Mouse (Mus musculus) liver, adult 2 months (tissue): ENCODE measurements around the gene Cdk1.
A peak's percentile ranks its signal among the peaks of the same experiment; 100 is the strongest.

Experiments used
- CTCF ChIP-seq: fragments of 200-500 bp; IDR thresholded peaks from 2 replicates; pipeline ENCODE4 v1.5.1; 2011; ENCODE audit warnings: low read depth, low read length, control low read depth
- POLR2A ChIP-seq: fragments of 200-500 bp; IDR thresholded peaks from 2 replicates; pipeline ENCODE4 v1.6.1; 2011; ENCODE audit warnings: low read length, control low read depth; ENCODE audit not compliant: insufficient read depth; ENCODE audit errors: extremely low read depth

DNA sequence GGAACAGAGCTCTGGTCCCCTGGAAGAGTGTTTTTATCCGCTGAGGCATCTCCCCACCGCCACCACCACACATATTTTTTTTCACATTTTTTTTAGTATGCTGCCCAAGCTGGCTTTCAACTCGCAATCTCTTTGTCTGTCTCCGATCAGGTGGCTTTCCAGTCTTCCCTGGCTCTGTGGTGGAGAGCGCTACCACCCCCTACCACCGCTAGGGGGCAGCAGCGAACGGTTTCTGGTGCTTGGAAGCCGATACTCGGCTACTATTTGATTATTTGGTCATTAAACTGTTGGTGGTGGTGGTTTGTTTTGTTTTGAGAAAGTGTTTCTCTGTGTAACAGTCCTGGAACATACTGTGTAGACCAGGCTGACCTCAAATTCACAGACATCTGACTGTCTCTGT is 18.7 kb upstream of the Cdk1 start:
- TF ChIP-seq CTCF (peak; percentile 80), POLR2A (no peak)
